Mouse (Mus musculus): ENCODE results near the gene Mdfi. TPM values are rescaled to one million over a fixed set of nuclear protein-coding genes. Genes with fewer than 3 reads are reported as not detected.
"Not testable (repeated sequence)": the region's sequence is repeated elsewhere in the genome, so short reads cannot be mapped to it uniquely, and the experiment has no call there.

The Mdfi gene
- polyA plus RNA-seq, 1 experiment = not detected

GRCm38 (mm10) chr17:47854908-47855307 lies 20.4 kb upstream of the Mdfi start:
- H3K4me3 ChIP-seq (ENCODE audit: insufficient read depth, low read depth, low read length) = no peak overlapping the region
- H3K4me1 ChIP-seq (ENCODE audit: control insufficient read depth, insufficient read depth, insufficient read length, low read length) = peaks cover 6% of the 10 kb centered on the region; the same call in 1 of the 2 replicates
- no peak overlapping the region for H3K27ac ChIP-seq (replicated peaks; ENCODE audit: low read depth, low read length)

- H3K4me3 ChIP-seq (ENCODE audit: insufficient read depth, low read depth, low read length) = no peak overlapping the region
- no peak overlapping the region for H3K27ac ChIP-seq (replicated peaks; ENCODE audit: low read depth, low read length)
- H3K4me1 ChIP-seq (ENCODE audit: control insufficient read depth, insufficient read depth, insufficient read length, low read length) = peaks cover 6% of the 10 kb centered on the region; the same call in 1 of the 2 replicates
These were observed 19.3 kb upstream of the Mdfi start for GRCm38 (mm10) chr17:47853760-47854159.

GRCm38 (mm10) chr17:47853336-47853735 lies 18.8 kb upstream of the Mdfi start:
- Histone ChIP-seq H3K4me3 (ENCODE audit: insufficient read depth, low read depth, low read length) (no peak overlapping the region), H3K27ac (replicated peaks; ENCODE audit: low read depth, low read length) (no peak overlapping the region), H3K4me1 (ENCODE audit: control insufficient read depth, insufficient read depth, insufficient read length, low read length) (peaks cover 6% of the 10 kb centered on the region; the same call in 1 of the 2 replicates)

GRCm38 (mm10) chr17:47851798-47852360 lies 17.4 kb upstream of the Mdfi start:
- H3K4me1 ChIP-seq (ENCODE audit: control insufficient read depth, insufficient read depth, insufficient read length, low read length); H3K27ac ChIP-seq (replicated peaks; ENCODE audit: low read depth, low read length); H3K4me3 ChIP-seq (ENCODE audit: insufficient read depth, low read depth, low read length): not testable (repeated sequence)

GRCm38 (mm10) chr17:47850639-47851314 lies 16.3 kb upstream of the Mdfi start:
- H3K27ac ChIP-seq (replicated peaks; ENCODE audit: low read depth, low read length) = no peak overlapping the region

GRCm38 (mm10) chr17:47850035-47850434 lies 15.5 kb upstream of the Mdfi start:
- Histone ChIP-seq H3K4me3 (ENCODE audit: insufficient read depth, low read depth, low read length) (no peak overlapping the region), H3K4me1 (ENCODE audit: control insufficient read depth, insufficient read depth, insufficient read length, low read length) (peaks cover 6% of the 10 kb centered on the region; the same call in 1 of the 2 replicates), H3K27ac (replicated peaks; ENCODE audit: low read depth, low read length) (no peak overlapping the region)

More at GRCm38 (mm10) chr17:47850639-47851314, 16.3 kb upstream of the Mdfi start:
- peaks cover 6% of the 10 kb centered on the region; the same call in 1 of the 2 replicates for H3K4me1 ChIP-seq (ENCODE audit: control insufficient read depth, insufficient read depth, insufficient read length, low read length)
- no peak overlapping the region for H3K4me3 ChIP-seq (ENCODE audit: insufficient read depth, low read depth, low read length)

- no peak overlapping the region for H3K27ac ChIP-seq (replicated peaks; ENCODE audit: low read depth, low read length)
- H3K4me3 ChIP-seq (ENCODE audit: insufficient read depth, low read depth, low read length) = no peak overlapping the region
- peaks cover 5% of the 10 kb centered on the region for H3K4me1 ChIP-seq (ENCODE audit: control insufficient read depth, insufficient read depth, insufficient read length, low read length)
These were observed 13.5 kb upstream of the Mdfi start for GRCm38 (mm10) chr17:47847985-47848384.

- Histone ChIP-seq H3K27ac (replicated peaks; ENCODE audit: low read depth, low read length) (no peak overlapping the region), H3K4me1 (ENCODE audit: control insufficient read depth, insufficient read depth, insufficient read length, low read length) (peaks cover 8% of the 10 kb centered on the region; the same call in 1 of the 2 replicates), H3K4me3 (ENCODE audit: insufficient read depth, low read depth, low read length) (no peak overlapping the region)
These were observed 11.1 kb upstream of the Mdfi start for GRCm38 (mm10) chr17:47845609-47846008.

- Histone ChIP-seq H3K27ac (replicated peaks; ENCODE audit: low read depth, low read length) (no peak overlapping the region), H3K4me3 (ENCODE audit: insufficient read depth, low read depth, low read length) (no peak overlapping the region), H3K4me1 (ENCODE audit: control insufficient read depth, insufficient read depth, insufficient read length, low read length) (peaks cover 8% of the 10 kb centered on the region; the same call in 1 of the 2 replicates)
These were observed 9.0 kb upstream of the Mdfi start for GRCm38 (mm10) chr17:47843465-47843864.

GRCm38 (mm10) chr17:47841931-47842623 lies 7.6 kb upstream of the Mdfi start:
- 0 out of 2 replicates have a peak overlapping the region, but pooled peaks have one; percentile 2 for H3K4me3 ChIP-seq (ENCODE audit: insufficient read depth, low read depth, low read length)
- peak overlapping the region; percentile 22 for H3K27ac ChIP-seq (replicated peaks; ENCODE audit: low read depth, low read length)
- H3K4me1 ChIP-seq (ENCODE audit: control insufficient read depth, insufficient read depth, insufficient read length, low read length) = peaks cover 8% of the 10 kb centered on the region; the same call in 1 of the 2 replicates

- Histone ChIP-seq H3K27ac (replicated peaks; ENCODE audit: low read depth, low read length) (no peak overlapping the region), H3K4me1 (ENCODE audit: control insufficient read depth, insufficient read depth, insufficient read length, low read length) (peaks cover 8% of the 10 kb centered on the region; the same call in 1 of the 2 replicates), H3K4me3 (ENCODE audit: insufficient read depth, low read depth, low read length) (no peak overlapping the region)
These were observed 7.0 kb upstream of the Mdfi start for GRCm38 (mm10) chr17:47841521-47841920.

GRCm38 (mm10) chr17:47837808-47838207 lies 3.3 kb upstream of the Mdfi start:
- Histone ChIP-seq H3K4me1 (ENCODE audit: control insufficient read depth, insufficient read depth, insufficient read length, low read length) (peaks cover 6% of the 10 kb centered on the region), H3K4me3 (ENCODE audit: insufficient read depth, low read depth, low read length) (no peak overlapping the region), H3K27ac (replicated peaks; ENCODE audit: low read depth, low read length) (no peak overlapping the region)

- H3K4me1 ChIP-seq (ENCODE audit: control insufficient read depth, insufficient read depth, insufficient read length, low read length) = peaks cover 2% of the 10 kb centered on the region; the same call in 1 of the 2 replicates
These were observed 636 bp downstream of the Mdfi start for GRCm38 (mm10) chr17:47833628-47834481.

GRCm38 (mm10) chr17:47833029-47833627 lies 1.4 kb downstream of the Mdfi start:
- Histone ChIP-seq H3K4me1 (ENCODE audit: control insufficient read depth, insufficient read depth, insufficient read length, low read length) (peaks cover 2% of the 10 kb centered on the region; the same call in 1 of the 2 replicates), H3K27ac (replicated peaks; ENCODE audit: low read depth, low read length) (no peak overlapping the region), H3K4me3 (ENCODE audit: insufficient read depth, low read depth, low read length) (peak overlapping the region; percentile 51)

More at GRCm38 (mm10) chr17:47833628-47834481, 636 bp downstream of the Mdfi start:
- peak overlapping the region; percentile 51 for H3K4me3 ChIP-seq (ENCODE audit: insufficient read depth, low read depth, low read length)
- H3K27ac ChIP-seq (replicated peaks; ENCODE audit: low read depth, low read length) = no peak overlapping the region

All from brown adipose tissue, adult 24 weeks (tissue).